Mouse (Mus musculus) embryonic facial prominence, embryonic 15.5 days (tissue): Measurements from ENCODE around the gene Vmn2r56. TPM values are rescaled to one million over a fixed set of nuclear protein-coding genes. Genes with fewer than 3 reads are reported as not detected.

Source experiments
- polyA plus RNA-seq: library from polyadenylated mRNA; unstranded; fragments of >200 nt; fragmentation: Nextera tagmentation; extraction: Ambion mirVana; gene quantifications from 2 replicates; pipeline ENCODE4 v1.2.1, GENCODE M21; 2015

The Vmn2r56 gene
- polyA plus RNA-seq, 1 experiment from 2014 or later: not detected

Other genes starting within 250 kb of the Vmn2r56 start
- not detected in 2 replicates for gene 2900092C05Rik, start 222.5 kb downstream of the Vmn2r56 start, polyA plus RNA-seq
- 0.03 TPM in 1 of 2 replicates, not detected in the other for gene Vmn2r53, start 126.2 kb downstream of the Vmn2r56 start, polyA plus RNA-seq
- not detected in 2 replicates for gene Vmn2r54, start 94.7 kb downstream of the Vmn2r56 start, polyA plus RNA-seq
- gene Vmn2r55, start 50.0 kb downstream of the Vmn2r56 start, polyA plus RNA-seq: not detected in 2 replicates
- 8.8 and 10.4 TPM in 2 replicates for gene Zscan18, start 68.6 kb upstream of the Vmn2r56 start, polyA plus RNA-seq
- gene Zfp329, start 83.9 kb upstream of the Vmn2r56 start, polyA plus RNA-seq: 14.7 and 15.5 TPM in 2 replicates
- 36.6 and 39.7 TPM in 2 replicates for gene Zfp110, start 99.8 kb upstream of the Vmn2r56 start, polyA plus RNA-seq
- gene Zfp128, start 146.2 kb upstream of the Vmn2r56 start, polyA plus RNA-seq: 5.0 and 5.1 TPM in 2 replicates
- 17.5 and 17.7 TPM in 2 replicates for gene Zscan22, start 162.8 kb upstream of the Vmn2r56 start, polyA plus RNA-seq
- 1,070 and 1,140 TPM in 2 replicates for gene Rps5, start 187.3 kb upstream of the Vmn2r56 start, polyA plus RNA-seq
- 2.6 and 2.8 TPM in 2 replicates for gene Rnf225, start 192.4 kb upstream of the Vmn2r56 start, polyA plus RNA-seq
- gene Zfp324, start 230.8 kb upstream of the Vmn2r56 start, polyA plus RNA-seq: 12.9 and 14.0 TPM in 2 replicates
- gene Zfp446, start 242.8 kb upstream of the Vmn2r56 start, polyA plus RNA-seq: 8.6 and 10.7 TPM in 2 replicates